ENCODE assay signal across 9 mouse cellular contexts in genomic region chr10:80374063-80374462, GRCm38 (mm10). TPM values are rescaled to one million over a fixed set of nuclear protein-coding genes. Genes with fewer than 3 reads are reported as not detected.
A peak's percentile ranks its signal among the peaks of the same experiment; 100 is the strongest.
DNase-seq lines count a peak whose midpoint lies in the region; ATAC-seq and TF ChIP-seq lines count a peak whose summit lies in the region.
"Had no signal": no experiment of that assay in that cellular context is flagged by ENCODE, and none has a peak within 500 bp of the region (broad histone marks: within the 10 kb centered on the region; RNA-seq: fewer than 3 reads in every experiment).

No protein-coding gene starts in this region.

- no peak overlapping the region for H3K4me3 ChIP-seq in forebrain, embryonic 10.5 days
- no peak overlapping the region for H3K4me3 ChIP-seq in forebrain, embryonic 12.5 days (replicated peaks)
- H3K4me3 ChIP-seq in cortical plate, adult 2 months (ENCODE audit: insufficient read depth, low read length) = no peak overlapping the region
- no peak overlapping the region for H3K4me3 ChIP-seq in kidney, postnatal 0 days (replicated peaks; ENCODE audit: low read depth, low read length)
- no peak overlapping the region for H3K4me3 ChIP-seq in lung, postnatal 0 days (ENCODE audit: low read depth, low read length)
- H3K4me3 ChIP-seq: hindbrain, embryonic 15.5 days had no signal

- DNase-seq in forebrain, embryonic 10.5 days (ENCODE audit: extremely low spot score, low spot score) = peak; percentile 63
- peak; percentile 52 to 73 for DNase-seq in spleen, adult 18-20 months
- no peak for DNase-seq in spleen, adult 12 weeks (ENCODE audit: low spot score)
- peak; percentile 72 for DNase-seq in kidney, postnatal 0 days (ENCODE audit: low spot score)
- peak; percentile 79 for DNase-seq in lung, postnatal 0 days (ENCODE audit: low spot score)
- peak; percentile 83 for DNase-seq in testis, postnatal 10 days (ENCODE audit: low spot score)

- ATAC-seq in forebrain, embryonic 12.5 days (ENCODE audit: low FRiP score) = no peak
- peak; percentile 44; the same call in 1 of the 2 replicates for ATAC-seq in kidney, postnatal 0 days (replicated peaks; ENCODE audit: low FRiP score, low read depth)
- ATAC-seq in lung, postnatal 0 days = peak; percentile 53; the same call in 1 of the 2 replicates

- peaks cover 15% of the 10 kb centered on the region for H3K4me1 ChIP-seq in forebrain, embryonic 10.5 days
- peaks cover 14% of the 10 kb centered on the region for H3K4me1 ChIP-seq in forebrain, embryonic 12.5 days
- H3K4me1 ChIP-seq in cortical plate, adult 2 months (ENCODE audit: control insufficient read depth, insufficient read depth, low read length) = no peaks in the 10 kb centered on the region
- no peaks in the 10 kb centered on the region for H3K4me1 ChIP-seq in kidney, postnatal 0 days (replicated peaks; ENCODE audit: insufficient read depth, low read length)
- H3K4me1 ChIP-seq in lung, postnatal 0 days (ENCODE audit: insufficient read depth, low read depth, low read length) = no peaks in the 10 kb centered on the region

- H3K9ac ChIP-seq in forebrain, embryonic 12.5 days = no peak overlapping the region
- H3K9ac ChIP-seq in kidney, postnatal 0 days (ENCODE audit: low read depth, low read length) = no peak overlapping the region
- no peak overlapping the region for H3K9ac ChIP-seq in lung, postnatal 0 days (replicated peaks; ENCODE audit: low read depth)
- H3K9ac ChIP-seq: hindbrain, embryonic 15.5 days had no signal

- TF ChIP-seq EP300 in lung, postnatal 0 days (IDR thresholded peaks at IDR 0.05) = no peak

- TF ChIP-seq CTCF in cortical plate, adult 2 months (IDR thresholded peaks at IDR 0.05; ENCODE audit: extremely low read depth, insufficient read depth, low read length) = peak; percentile 66
- peak; percentile 70 for TF ChIP-seq CTCF in kidney, postnatal 0 days (IDR thresholded peaks at IDR 0.05; ENCODE audit: low read depth)
- peak; percentile 74 for TF ChIP-seq CTCF in lung, postnatal 0 days (IDR thresholded peaks at IDR 0.05)

- H3K4me2 ChIP-seq in forebrain, embryonic 12.5 days = no peak overlapping the region
- no peak overlapping the region for H3K4me2 ChIP-seq in kidney, postnatal 0 days (ENCODE audit: low read length)
- no peak overlapping the region for H3K4me2 ChIP-seq in lung, postnatal 0 days (replicated peaks; ENCODE audit: low read depth, low read length)
- H3K4me2 ChIP-seq: hindbrain, embryonic 15.5 days had no signal

- H3K27me3 ChIP-seq in forebrain, embryonic 10.5 days (ENCODE audit: poor library complexity, severe bottlenecking) = peaks cover 12% of the 10 kb centered on the region
- peaks cover 12% of the 10 kb centered on the region for H3K27me3 ChIP-seq in forebrain, embryonic 12.5 days
- H3K27me3 ChIP-seq in kidney, postnatal 0 days (ENCODE audit: insufficient read depth, low read length) = no peaks in the 10 kb centered on the region
- no peaks in the 10 kb centered on the region for H3K27me3 ChIP-seq in lung, postnatal 0 days (replicated peaks; ENCODE audit: insufficient read depth, low read length)
- H3K27me3 ChIP-seq: hindbrain, embryonic 15.5 days had no signal

- no peak overlapping the region for H3K27ac ChIP-seq in forebrain, embryonic 10.5 days
- H3K27ac ChIP-seq in forebrain, embryonic 12.5 days = no peak overlapping the region
- no peak overlapping the region for H3K27ac ChIP-seq in cortical plate, adult 2 months (ENCODE audit: insufficient read depth, low read length)
- no peak overlapping the region for H3K27ac ChIP-seq in kidney, postnatal 0 days
- H3K27ac ChIP-seq in lung, postnatal 0 days (ENCODE audit: low read length) = no peak overlapping the region
- H3K27ac ChIP-seq: hindbrain, embryonic 15.5 days had no signal

- 17% methylated on average over 6 of the region's 6 CpGs for WGBS in forebrain, embryonic 10.5 days
- 16% methylated on average over 6 of the region's 6 CpGs for WGBS in forebrain, embryonic 12.5 days
- 28% methylated on average over 6 of the region's 6 CpGs for WGBS in kidney, postnatal 0 days
- 18% methylated on average over 6 of the region's 6 CpGs for WGBS in lung, postnatal 0 days

- H3K36me3 ChIP-seq in forebrain, embryonic 10.5 days (replicated peaks) = 0 out of 2 replicates have a peak, but pooled peaks cover under 1% of the 10 kb centered on the region
- H3K36me3 ChIP-seq in forebrain, embryonic 12.5 days (replicated peaks) = 0 out of 2 replicates have a peak, but pooled peaks cover under 1% of the 10 kb centered on the region
- H3K36me3 ChIP-seq in kidney, postnatal 0 days (ENCODE audit: insufficient read depth, low read length) = no peaks in the 10 kb centered on the region
- no peaks in the 10 kb centered on the region for H3K36me3 ChIP-seq in lung, postnatal 0 days (ENCODE audit: insufficient read depth, low read length)

- no peak for TF ChIP-seq POLR2A in cortical plate, adult 2 months (IDR thresholded peaks at IDR 0.05; ENCODE audit: extremely low read depth, insufficient read depth, low read length)

- no peaks in the 10 kb centered on the region for H3K9me3 ChIP-seq in forebrain, embryonic 10.5 days
- no peaks in the 10 kb centered on the region for H3K9me3 ChIP-seq in forebrain, embryonic 12.5 days
- no peaks in the 10 kb centered on the region for H3K9me3 ChIP-seq in kidney, postnatal 0 days (replicated peaks; ENCODE audit: low read length)
- H3K9me3 ChIP-seq in lung, postnatal 0 days (ENCODE audit: low read length) = no peaks in the 10 kb centered on the region
- H3K9me3 ChIP-seq: hindbrain, embryonic 15.5 days had no signal

RNA-seq across cellular contexts. Expression of gene Mex3d, which starts 13.4 kb away (rescaled TPM):
- 6.8 and 7.0 TPM in 2 replicates for polyA plus RNA-seq in forebrain, embryonic 10.5 days (2016; fragmentation: Nextera tagmentation; extraction: Ambion mirVana)
- polyA plus RNA-seq in forebrain, embryonic 12.5 days (2016; fragmentation: Nextera tagmentation; extraction: Ambion mirVana) = 17.3 and 21.3 TPM in 2 replicates
- polyA plus RNA-seq in cortical plate, adult 2 months (2012; rRNA removed) = 13.8 and 14.3 TPM in 2 replicates
- polyA plus RNA-seq in kidney, postnatal 0 days (2015; fragmentation: Nextera tagmentation; extraction: Ambion mirVana) = 6.6 and 7.8 TPM in 2 replicates
- 6.0 and 6.3 TPM in 2 replicates for polyA plus RNA-seq in lung, postnatal 0 days (2015; fragmentation: Nextera tagmentation; extraction: Ambion mirVana)

RNA-seq across cellular contexts. Expression of gene Plk5, which starts 17.8 kb away (rescaled TPM):
- polyA plus RNA-seq in forebrain, embryonic 10.5 days (2016; fragmentation: Nextera tagmentation; extraction: Ambion mirVana) = 0.43 and 0.71 TPM in 2 replicates
- 0.23 and 0.40 TPM in 2 replicates for polyA plus RNA-seq in forebrain, embryonic 12.5 days (2016; fragmentation: Nextera tagmentation; extraction: Ambion mirVana)
- 36.3 and 40.3 TPM in 2 replicates for polyA plus RNA-seq in cortical plate, adult 2 months (2012; rRNA removed)
- 0.51 and 1.0 TPM in 2 replicates for polyA plus RNA-seq in kidney, postnatal 0 days (2015; fragmentation: Nextera tagmentation; extraction: Ambion mirVana)
- 1.00 and 1.0 TPM in 2 replicates for polyA plus RNA-seq in lung, postnatal 0 days (2015; fragmentation: Nextera tagmentation; extraction: Ambion mirVana)

RNA-seq across cellular contexts. Expression of gene Mbd3, which starts 25.3 kb away (rescaled TPM):
- polyA plus RNA-seq in forebrain, embryonic 10.5 days (2016; fragmentation: Nextera tagmentation; extraction: Ambion mirVana) = 343 and 346 TPM in 2 replicates
- polyA plus RNA-seq in forebrain, embryonic 12.5 days (2016; fragmentation: Nextera tagmentation; extraction: Ambion mirVana) = 312 and 327 TPM in 2 replicates
- polyA plus RNA-seq in cortical plate, adult 2 months (2012; rRNA removed) = 186 and 210 TPM in 2 replicates
- 163 and 165 TPM in 2 replicates for polyA plus RNA-seq in kidney, postnatal 0 days (2015; fragmentation: Nextera tagmentation; extraction: Ambion mirVana)
- 90.6 and 90.7 TPM in 2 replicates for polyA plus RNA-seq in lung, postnatal 0 days (2015; fragmentation: Nextera tagmentation; extraction: Ambion mirVana)

RNA-seq across cellular contexts. Expression of gene Adamtsl5, which starts 25.9 kb away (rescaled TPM):
- 0.27 and 0.54 TPM in 2 replicates for polyA plus RNA-seq in forebrain, embryonic 10.5 days (2016; fragmentation: Nextera tagmentation; extraction: Ambion mirVana)
- polyA plus RNA-seq in forebrain, embryonic 12.5 days (2016; fragmentation: Nextera tagmentation; extraction: Ambion mirVana) = 0.17 and 0.55 TPM in 2 replicates
- 7.9 and 9.4 TPM in 2 replicates for polyA plus RNA-seq in cortical plate, adult 2 months (2012; rRNA removed)
- polyA plus RNA-seq in kidney, postnatal 0 days (2015; fragmentation: Nextera tagmentation; extraction: Ambion mirVana) = 3.0 and 3.2 TPM in 2 replicates
- polyA plus RNA-seq in lung, postnatal 0 days (2015; fragmentation: Nextera tagmentation; extraction: Ambion mirVana) = 6.4 and 7.3 TPM in 2 replicates

RNA-seq across cellular contexts. Expression of gene Uqcr11, which starts 32.6 kb away (rescaled TPM):
- 625 and 631 TPM in 2 replicates for polyA plus RNA-seq in forebrain, embryonic 10.5 days (2016; fragmentation: Nextera tagmentation; extraction: Ambion mirVana)
- 371 and 400 TPM in 2 replicates for polyA plus RNA-seq in forebrain, embryonic 12.5 days (2016; fragmentation: Nextera tagmentation; extraction: Ambion mirVana)
- polyA plus RNA-seq in cortical plate, adult 2 months (2012; rRNA removed) = 1,456 and 1,595 TPM in 2 replicates
- 1,117 and 1,253 TPM in 2 replicates for polyA plus RNA-seq in kidney, postnatal 0 days (2015; fragmentation: Nextera tagmentation; extraction: Ambion mirVana)
- polyA plus RNA-seq in lung, postnatal 0 days (2015; fragmentation: Nextera tagmentation; extraction: Ambion mirVana) = 511 and 651 TPM in 2 replicates

Comparison
In these comparisons a context has a peak if more than half of its experiments do, and no peak if none do; other contexts are left out.
1. RNA of gene Plk5, which starts 17.8 kb away (polyA plus RNA-seq): 36.3 to 40.3 TPM in cortical plate, adult 2 months; 1.00 to 1.0 TPM in lung, postnatal 0 days, 0.43 to 0.71 TPM in forebrain, embryonic 10.5 days, 0.51 to 1.0 TPM in kidney, postnatal 0 days and 0.23 to 0.40 TPM in forebrain, embryonic 12.5 days; every median in the first group is over 10 times any median in the second.
2. Peak in every context shown above with its lines, with median percentiles within 50 percentile points of each other: CTCF ChIP-seq.